Mouse (Mus musculus): ENCODE measurements around the gene Adamts17.
A peak's percentile ranks its signal among the peaks of the same experiment; 100 is the strongest.

Adamts17 gene

DNA sequence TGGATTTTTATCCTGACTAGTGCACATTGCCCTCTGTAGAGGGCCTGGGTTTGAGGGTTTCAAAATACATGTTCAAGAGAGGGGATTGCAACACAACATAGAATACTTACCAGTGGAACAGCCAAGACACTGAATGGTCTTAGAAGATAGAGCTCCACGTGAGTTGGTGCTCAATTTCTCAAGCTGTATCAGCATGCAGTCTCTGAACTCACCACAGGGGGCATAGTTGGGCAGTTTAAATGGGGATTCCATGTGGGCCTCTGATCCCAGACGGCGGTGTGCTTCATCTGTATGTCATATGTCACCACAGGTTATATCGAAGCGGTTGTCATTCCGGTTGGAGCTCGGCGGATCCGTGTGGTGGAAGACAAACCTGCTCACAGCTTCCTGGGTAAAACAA, 222.2 kb downstream of the Adamts17 start:
- no peak for DNase-seq (ENCODE audit: extremely low read depth, low read depth, low spot score)

DNA sequence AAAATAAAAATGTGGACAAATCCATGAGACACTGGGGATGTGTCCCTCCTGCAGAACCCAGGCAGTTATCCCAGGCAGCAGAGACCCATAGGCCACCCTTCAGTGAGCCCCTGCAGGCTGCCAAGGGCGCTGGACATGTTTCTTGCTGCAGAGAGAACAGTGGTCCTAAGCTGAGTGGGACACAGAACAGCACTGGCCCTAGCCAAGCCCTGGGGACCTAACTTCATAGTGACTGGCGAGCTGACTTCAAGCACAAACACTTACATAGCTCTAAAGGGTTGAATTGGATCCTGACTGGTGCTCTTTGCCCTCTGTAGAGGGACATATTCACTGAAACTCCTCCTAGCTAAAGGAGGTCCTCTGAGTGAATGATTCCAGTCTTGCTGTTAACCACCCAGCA, 223.0 kb downstream of the Adamts17 start:
- no peak for DNase-seq (ENCODE audit: extremely low read depth, low read depth, low spot score)

DNA sequence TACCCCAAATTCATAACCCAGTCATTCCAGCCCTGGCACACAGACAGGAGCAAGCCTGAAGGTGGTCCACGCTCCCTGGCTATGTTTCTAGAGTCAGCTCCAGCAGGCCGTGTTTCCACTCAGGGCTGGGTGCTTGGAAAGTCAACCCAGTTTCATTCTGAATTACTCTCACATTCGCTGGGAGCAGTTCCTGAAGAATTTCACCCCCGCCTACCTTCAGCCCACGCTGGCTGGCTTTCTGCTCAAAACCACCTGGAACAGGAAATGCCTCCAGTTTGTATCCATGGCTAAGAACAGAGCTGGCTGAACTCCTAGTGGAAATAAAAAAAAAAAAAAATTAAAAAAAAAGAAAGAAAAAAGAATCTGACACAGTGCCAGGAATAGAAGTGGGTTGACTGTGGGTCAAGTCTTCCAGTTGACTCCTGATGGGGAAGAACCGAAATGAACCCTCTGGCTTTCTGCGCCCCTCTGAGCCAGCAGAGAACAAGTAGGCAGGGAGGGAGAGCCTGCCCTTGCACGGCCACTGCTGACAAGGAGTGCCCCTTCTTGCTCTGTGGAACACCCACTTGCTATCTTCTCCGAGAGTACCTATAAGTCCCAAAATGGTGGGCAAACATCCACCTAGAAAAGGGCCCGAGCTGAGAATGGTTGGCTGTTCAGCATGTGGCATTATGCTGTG, 225.2 kb downstream of the Adamts17 start:
- DNase-seq (ENCODE audit: extremely low read depth, low read depth, low spot score), result no peak

DNA sequence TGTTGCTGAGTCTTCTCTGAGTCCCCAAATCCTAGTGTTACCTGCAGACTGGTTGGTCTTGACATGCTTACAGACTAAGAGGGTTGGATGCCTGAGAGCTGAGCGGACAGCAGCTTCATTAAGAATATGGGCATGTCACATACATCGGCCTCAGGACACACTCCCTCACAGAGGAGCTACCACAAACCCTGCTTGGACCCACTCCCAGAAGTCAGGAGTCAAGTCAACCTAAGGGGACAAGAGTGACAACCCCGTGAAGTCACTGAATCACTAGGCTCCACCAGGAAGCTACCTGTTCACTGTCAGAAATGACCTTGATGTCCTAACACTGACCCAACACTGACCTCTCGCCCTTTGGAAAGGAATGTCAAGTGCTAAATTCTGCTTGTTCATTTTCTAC, 226.1 kb downstream of the Adamts17 start:
- no peak for DNase-seq (ENCODE audit: extremely low read depth, low read depth, low spot score)

DNA sequence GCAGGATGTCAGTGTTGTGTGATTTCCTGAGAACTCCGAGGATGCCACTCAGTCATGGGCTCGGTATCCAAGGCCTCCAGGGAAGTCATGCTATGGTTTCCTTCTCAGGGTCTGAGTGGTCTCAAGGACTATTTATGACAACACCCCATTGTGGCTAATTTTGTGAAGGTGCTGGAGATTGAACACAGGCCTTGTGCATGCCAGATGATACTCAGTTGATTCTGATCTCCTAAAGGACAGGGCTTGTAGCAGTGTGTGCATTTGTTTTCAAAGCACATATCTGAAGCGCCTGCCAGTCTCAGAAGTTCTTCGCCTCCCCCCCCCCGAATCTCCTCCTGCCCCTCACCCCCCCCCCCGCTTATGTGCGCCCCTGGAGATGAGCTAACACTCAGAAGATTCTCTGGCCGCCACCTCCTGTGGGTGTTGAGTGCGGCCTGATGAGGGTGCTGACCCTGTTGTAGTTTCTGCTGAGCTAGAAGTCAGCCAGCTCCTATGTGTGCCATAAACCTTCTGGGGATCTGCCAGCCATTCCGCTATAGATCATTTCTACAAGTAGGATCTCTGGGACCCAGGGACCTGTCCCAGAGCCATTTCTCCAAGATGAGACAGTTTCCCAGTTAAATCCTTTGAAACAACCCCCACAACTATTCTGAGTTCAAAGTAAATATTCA, 232.6 kb downstream of the Adamts17 start:
- DNase-seq (ENCODE audit: extremely low read depth, low read depth, low spot score), result no peak

DNA sequence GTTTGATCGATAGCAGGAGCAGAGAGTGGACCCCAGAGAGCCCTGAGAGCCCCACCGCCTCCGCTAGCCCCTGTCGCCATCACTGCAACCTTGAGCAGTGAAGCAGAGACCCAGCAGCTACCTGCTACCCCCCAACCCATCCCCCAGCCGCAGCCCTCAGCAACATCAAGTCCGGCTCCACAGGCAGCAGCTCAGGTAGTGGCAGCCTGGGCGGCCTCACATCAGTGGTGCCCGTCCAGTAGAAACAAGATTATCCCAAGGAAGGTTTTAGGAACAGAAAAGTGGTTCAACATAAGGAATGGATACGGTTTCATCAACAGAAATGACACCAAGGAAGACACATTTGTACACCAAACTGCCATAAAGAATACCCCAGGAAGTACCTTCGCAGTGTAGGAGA, 243.2 kb downstream of the Adamts17 start:
- no peak for DNase-seq (ENCODE audit: extremely low read depth, low read depth, low spot score)

DNA sequence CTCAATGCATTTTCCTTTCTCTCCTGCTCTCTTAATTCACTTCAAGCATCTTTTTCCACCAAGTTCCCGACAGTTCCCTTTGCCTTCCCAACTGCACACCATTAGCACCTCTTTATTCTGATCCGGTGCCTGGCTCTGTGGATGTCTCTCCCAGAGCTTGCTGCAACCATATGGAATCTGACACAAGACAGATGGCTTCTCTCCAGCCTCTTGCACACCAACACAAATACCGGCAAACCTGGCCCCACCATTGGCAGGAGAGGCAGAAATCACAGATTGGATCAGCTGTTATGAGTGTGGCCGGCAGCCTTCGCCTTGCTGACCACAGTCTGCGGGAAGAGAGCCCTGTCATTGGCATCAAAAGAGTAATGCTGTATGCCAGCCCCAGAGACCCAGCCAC, 248.2 kb downstream of the Adamts17 start:
- DNase-seq (ENCODE audit: extremely low read depth, low read depth, low spot score), result no peak

DNA sequence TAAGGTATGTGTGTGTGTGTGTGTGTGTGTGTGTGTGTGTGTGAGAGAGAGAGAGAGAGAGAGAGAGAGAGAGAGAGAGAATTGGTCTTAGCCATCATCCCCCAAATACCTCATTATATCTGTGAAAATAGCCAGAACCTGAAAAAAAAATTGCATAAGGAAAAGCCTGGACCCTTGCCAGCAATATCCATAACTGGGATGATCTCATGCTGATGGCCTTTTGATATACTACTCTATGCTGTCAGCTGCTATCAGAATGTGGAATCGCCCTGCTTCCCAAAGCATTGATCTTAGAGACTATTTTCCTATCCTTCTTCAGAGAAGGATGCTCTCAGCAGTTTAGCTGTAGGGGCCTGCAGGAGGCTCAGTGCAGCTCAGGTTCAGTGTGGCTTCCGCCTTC, 257.6 kb downstream of the Adamts17 start:
- DNase-seq (ENCODE audit: extremely low read depth, low read depth, low spot score), result no peak

DNA sequence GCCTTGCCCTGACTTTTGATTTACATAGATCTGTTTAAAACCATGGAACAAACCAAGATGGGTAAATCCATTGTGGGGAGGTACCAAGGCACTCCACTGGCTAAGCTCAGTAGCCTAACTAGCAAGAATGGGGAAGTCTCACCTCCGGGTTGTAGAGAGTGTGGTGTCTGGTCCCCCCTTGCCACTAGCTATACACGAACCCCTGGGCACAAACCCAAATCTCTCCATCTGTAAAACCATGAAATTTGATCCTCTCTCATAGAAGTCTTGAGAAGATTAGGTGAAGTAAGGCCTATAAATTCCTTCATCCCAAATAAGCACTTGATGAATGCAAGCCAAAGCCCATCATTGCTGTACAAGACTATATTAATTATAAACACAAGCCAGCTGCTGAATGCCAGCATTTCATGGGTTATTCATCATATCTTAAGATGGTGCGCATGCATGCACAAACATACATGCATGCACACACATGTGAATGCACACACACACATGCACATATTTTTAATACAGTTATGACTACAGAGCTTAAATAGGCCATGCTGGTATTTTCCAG, 262.0 kb downstream of the Adamts17 start:
- DNase-seq (ENCODE audit: extremely low read depth, low read depth, low spot score), result no peak

DNA sequence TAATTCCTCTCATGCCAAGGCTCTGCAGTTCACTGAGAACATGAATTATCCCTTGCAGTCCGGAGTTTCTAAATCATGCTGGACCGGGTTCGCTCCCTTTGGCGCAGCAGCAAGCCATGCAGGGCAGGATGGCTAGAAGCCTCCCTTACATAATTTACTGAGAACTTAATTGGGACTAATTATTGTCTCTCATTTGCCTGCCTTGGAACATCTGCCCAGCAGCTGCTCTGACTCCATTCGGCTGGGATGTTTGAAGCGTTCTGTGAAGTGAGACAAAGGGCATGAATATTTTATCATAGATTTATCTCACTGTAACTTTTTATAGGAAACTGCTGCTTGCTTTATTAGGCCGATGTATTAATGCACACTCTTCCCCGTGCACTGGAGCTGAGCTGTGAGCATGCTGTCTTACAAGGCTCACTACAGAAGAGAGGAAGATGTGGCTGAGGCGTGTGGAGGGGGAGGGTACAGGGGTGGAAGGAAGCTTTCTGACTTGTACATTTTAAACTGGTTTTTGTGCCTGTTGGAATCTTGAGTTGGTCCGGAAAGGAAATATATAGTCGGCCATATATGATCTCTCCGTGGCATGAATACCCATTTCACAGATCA, 271.1 kb downstream of the Adamts17 start:
- DNase-seq (ENCODE audit: extremely low read depth, low read depth, low spot score), result no peak

DNA sequence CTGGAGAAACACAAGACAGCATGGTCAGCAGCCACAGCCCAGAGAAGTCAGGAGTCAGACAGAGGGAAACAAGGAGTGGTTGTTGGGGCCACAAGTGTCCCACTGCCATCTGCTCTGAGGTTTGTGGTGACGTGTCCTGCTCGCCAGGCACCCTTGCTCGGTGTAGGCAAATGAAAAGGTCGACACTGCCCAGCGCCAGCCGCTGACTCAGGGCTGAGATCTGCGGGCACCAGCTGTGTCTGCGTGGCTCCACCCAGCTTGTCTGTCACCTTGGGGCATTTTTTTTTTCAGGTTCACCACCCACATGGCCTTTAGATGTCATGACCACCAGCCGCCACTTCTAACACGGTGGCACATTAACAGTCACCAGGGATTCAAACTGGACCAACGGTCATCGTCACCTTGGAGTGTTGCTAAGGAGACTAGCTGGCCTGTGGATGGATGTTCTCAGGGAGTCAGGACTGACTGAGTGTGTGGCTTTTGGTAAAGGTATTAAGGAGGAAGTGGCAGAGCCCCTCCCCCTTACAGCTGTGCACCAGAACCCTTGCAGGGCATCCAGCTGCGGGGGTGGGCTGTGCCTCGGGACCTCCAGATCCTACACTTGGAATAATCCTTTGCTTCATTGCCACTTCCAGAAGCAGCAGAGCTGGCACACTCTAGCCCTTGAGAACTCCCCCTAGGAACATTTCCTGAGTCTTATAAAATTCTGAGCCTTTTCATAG, 273.1 kb downstream of the Adamts17 start:
- no peak for DNase-seq (ENCODE audit: extremely low read depth, low read depth, low spot score)

DNA sequence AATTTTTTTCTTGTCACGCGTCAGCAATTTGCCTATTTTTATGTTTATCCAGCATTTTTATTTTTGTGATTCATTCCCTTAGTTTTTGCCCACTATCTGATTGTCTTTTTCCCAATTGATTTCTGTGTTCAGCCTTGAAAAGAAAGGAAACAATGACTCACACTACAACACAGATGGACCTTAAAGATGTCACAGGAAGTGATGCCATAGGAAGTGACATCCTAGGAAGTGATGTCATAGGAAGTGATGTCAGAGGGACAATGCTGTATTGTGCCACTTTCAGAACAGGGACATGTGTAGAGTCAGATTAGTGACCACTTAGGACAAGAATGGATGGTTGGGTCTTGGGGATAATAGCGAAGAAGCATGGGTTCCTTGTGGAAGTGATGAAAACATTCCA, 274.5 kb downstream of the Adamts17 start:
- no peak for DNase-seq (ENCODE audit: extremely low read depth, low read depth, low spot score)

DNA sequence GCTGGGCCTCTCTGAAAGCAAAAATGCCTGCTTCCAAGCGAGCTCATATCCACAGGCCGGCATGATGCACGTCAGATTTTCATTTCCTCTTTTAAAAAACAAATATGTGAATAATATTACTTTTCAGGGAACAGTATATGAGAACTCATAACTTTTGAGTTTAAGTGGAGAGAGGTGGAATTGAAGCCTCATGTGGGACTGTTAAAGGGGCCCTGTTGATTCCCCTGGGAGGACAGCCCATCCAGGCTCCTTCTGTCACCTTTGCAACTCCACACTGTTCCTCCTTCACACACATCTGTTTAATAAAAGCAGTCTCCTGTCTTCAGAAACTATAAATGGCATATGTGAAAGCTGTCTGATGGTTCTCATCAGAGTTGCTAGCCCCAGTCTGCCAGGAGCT, 275.5 kb downstream of the Adamts17 start:
- no peak for DNase-seq (ENCODE audit: extremely low read depth, low read depth, low spot score)

DNA sequence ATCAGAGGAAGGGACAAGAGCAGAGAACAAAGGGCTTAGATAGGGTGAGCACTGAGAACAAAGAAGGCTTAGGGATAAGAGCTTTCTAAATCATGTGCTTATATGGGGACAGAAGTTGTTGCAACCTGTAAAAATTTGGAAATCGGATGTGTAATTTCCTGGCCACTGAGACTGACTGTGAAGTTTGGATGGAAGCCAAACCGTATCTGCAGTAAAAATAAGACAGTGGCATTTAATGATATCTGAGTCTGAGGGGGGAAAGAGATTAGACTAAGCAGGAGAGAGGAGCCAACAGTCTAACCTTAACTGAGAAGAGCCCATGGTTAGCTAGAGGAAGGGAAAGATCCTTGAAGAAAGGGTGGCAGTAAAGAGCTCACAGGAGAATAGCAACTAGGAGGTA, 295.6 kb downstream of the Adamts17 start:
- peak; percentile 65 for DNase-seq (ENCODE audit: extremely low read depth, low read depth, low spot score)

DNA sequence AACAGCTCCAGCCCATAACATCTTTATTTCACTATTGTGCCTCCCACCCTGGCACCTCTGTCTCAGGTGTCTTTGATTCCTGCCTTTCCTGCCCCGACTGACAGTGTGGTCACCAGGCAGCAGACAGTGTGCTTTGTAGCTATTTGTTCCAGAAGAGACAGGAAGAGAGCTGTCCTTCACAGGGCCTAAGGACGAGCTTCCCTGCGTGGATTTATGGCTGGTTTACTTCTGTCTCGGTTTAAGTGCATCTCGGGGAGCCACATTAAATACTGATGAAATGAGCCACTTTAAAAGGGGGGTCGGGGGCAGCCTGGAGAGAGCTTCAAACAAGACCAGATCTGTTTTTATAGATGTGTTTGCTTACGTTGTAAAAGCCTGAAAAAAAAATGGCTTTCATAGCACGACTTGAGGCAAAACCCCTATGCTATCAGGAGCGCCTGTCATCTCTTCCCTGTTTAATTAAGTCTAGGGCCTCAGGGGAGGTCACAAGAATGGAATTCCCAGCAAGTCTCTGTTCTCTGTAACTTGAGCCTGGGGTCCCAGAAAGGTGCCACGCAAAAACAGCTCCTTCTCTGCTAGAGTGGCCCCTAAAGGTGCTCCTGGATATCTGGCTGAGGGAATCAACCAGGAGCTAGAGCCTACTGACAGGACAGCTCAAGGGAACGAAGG, 302.9 kb downstream of the Adamts17 start:
- DNase-seq (ENCODE audit: extremely low read depth, low read depth, low spot score), result no peak

DNA sequence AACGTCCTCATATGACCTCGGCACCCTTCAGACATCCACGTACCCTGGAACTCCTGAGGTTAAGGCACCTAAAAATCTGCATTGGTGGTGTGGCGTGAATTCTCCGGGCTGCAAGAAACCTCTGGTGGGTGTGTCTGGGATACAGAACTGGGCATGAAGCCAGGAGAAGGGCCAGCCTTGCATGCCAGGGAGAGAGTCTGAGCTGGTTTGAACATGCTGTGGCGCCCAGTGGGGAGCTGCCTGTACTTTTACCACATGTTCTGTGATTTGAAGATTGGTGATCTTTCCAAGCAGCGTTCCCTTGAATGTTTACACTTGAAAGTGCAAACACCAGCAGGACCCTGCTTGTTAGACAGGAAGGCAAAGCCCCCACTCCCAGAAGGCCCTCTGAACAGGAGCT, 306.2 kb downstream of the Adamts17 start:
- no peak for DNase-seq (ENCODE audit: extremely low read depth, low read depth, low spot score)

DNA sequence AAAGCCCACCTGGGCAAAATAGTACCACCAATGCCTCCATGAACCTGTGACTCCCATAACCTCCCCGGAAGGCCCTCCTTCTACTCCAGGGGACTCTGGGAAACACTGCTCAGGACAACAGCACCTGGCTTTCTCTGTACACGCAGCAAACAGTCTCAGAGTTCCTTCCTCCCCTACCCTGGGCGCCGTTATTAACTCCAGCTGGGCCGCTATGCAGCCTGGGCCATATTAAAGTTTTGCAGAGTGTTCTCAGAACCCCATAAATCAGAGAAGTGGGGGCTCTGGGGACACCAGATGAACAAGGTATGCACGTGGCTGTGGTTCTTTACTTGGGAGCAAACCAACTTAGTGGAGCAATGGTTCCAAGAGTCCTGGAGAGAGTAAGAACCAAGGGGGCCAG, 306.6 kb downstream of the Adamts17 start:
- DNase-seq (ENCODE audit: extremely low read depth, low read depth, low spot score), result no peak

DNA sequence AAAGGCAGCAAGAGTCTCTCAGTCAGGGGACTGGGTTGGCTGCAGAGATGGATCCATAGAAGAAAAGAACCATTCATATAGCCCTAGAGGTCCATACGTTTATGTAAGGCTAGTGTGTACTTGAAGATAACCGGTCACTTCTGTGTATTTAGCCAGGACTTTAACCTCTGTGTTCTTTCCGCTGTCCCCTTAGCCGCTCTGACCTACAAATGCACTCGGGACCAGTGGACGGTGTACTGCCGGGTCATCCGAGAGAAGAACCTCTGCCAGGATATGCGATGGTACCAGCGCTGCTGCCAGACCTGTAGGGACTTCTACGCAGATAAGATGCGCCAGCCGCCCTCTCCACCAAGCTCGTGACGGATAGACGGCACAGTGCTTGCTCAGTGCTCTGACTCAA, 310.2 kb downstream of the Adamts17 start:
- DNase-seq (ENCODE audit: extremely low read depth, low read depth, low spot score), result no peak

DNA sequence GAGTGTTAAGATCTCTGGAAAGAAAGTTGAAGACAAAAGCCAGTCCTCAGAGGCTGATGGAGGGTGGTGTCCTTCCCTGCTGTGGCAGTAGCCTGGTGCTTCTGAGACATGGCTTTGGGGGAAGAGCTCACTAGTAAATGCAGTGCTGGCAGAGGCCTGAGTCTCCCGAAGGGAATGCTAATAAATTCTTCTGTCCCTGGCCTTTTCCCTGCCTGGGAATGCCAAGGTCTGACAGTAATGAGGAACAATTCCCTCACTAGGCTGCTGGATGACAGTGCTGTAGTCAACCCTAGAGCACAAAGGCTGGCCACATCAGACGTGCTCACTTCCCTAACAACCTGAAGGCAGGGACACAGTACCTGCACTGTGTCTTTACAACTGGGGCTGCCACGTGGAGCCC, 313.1 kb downstream of the Adamts17 start:
- no peak for DNase-seq (ENCODE audit: extremely low read depth, low read depth, low spot score)

DNA sequence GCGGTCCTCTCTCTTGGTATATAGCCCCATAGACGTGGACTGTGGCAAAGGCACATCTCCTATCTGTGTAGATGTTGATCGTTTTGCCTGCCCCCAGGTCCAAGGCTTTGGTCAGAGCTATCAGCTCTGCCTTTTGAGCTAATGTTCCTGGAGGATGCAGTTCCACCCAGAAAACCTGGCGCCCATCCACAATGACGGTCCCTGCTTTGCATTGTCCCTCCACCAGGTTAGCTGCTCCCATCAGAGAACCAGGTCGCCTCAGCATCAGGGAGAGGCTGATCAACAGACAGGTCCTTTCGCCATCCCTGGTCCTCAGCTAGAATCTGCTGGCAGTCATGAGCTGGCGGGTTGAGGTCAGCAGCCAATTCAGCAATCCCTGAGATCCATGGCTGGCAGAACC, 322.6 kb downstream of the Adamts17 start:
- DNase-seq (ENCODE audit: extremely low read depth, low read depth, low spot score), result no peak

DNA sequence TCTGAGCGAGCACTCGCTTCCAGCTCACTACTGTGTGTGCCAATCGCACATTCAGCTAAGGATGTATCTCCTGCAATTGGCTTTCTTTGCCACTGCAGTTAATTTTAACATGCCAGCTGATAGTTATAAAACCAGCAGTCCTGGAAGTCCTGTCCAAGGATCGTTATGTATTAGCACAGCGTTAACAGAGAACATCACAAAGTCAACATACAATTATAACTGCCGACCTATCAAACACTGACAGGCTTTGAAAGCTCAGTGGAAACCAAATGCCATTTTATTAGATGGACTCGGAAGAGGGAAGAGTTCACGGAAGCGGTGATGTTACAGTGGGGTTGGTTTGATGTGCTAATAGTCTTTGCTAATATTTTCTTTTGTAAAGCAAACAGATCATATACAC, 328.8 kb downstream of the Adamts17 start:
- DNase-seq (ENCODE audit: extremely low read depth, low read depth, low spot score), result no peak

Data from fat pad, adult 2 months (tissue).